Mouse (Mus musculus) embryo, embryonic 11 days (tissue): ENCODE measurements around the gene Tpm3.

Experiments used
- DNase-seq: peaks from one replicate; pipeline ENCODE4 v3.0.0-alpha.2; 2015

Tpm3 gene

GRCm38 (mm10) chr3:90072294-90072693, at the start of gene Tpm3:
Tpm3 (plus strand) TSS chr3:90072649.
- DNase-seq: no peak

- DNase-seq: no peak
Measured at GRCm38 (mm10) chr3:90034653-90035052, 37.8 kb upstream of the Tpm3 start.

GRCm38 (mm10) chr3:90036263-90036662, 36.2 kb upstream of the Tpm3 start:
- DNase-seq: no peak

GRCm38 (mm10) chr3:90049691-90050090, 22.8 kb upstream of the Tpm3 start:
- DNase-seq: no peak

- peak; percentile 73 for DNase-seq
Measured at GRCm38 (mm10) chr3:90051441-90052350, 20.8 kb upstream of the Tpm3 start, which contains the start of gene 4933434E20Rik. 4933434E20Rik (plus strand) TSS chr3:90051636.

- peak; percentile 99 for DNase-seq
Measured at GRCm38 (mm10) chr3:90052351-90053241, 19.9 kb upstream of the Tpm3 start, which contains the start of gene Ubap2l. Ubap2l (minus strand) TSS chr3:90052628.

- no peak for DNase-seq
Measured at GRCm38 (mm10) chr3:90061549-90061948, 10.9 kb upstream of the Tpm3 start.

GRCm38 (mm10) chr3:90062539-90062938, 9.9 kb upstream of the Tpm3 start:
- DNase-seq: no peak

GRCm38 (mm10) chr3:90064383-90064782, 8.1 kb upstream of the Tpm3 start:
- DNase-seq: no peak

GRCm38 (mm10) chr3:90065553-90065952, 6.9 kb upstream of the Tpm3 start:
- DNase-seq: peak; percentile 56

- DNase-seq: no peak
Measured at GRCm38 (mm10) chr3:90067851-90068250, 4.6 kb upstream of the Tpm3 start.

- DNase-seq: no peak
Measured at GRCm38 (mm10) chr3:90069688-90070087, 2.8 kb upstream of the Tpm3 start.

GRCm38 (mm10) chr3:90076921-90077716, 4.7 kb downstream of the Tpm3 start:
- DNase-seq: peak; percentile 86

GRCm38 (mm10) chr3:90078224-90078623, 5.8 kb downstream of the Tpm3 start:
- DNase-seq: no peak

- DNase-seq: peak; percentile 99
Measured at GRCm38 (mm10) chr3:90079133-90079762, 6.8 kb downstream of the Tpm3 start.

- DNase-seq: peak; percentile 84
Measured at GRCm38 (mm10) chr3:90079763-90080497, 7.5 kb downstream of the Tpm3 start.

- no peak for DNase-seq
Measured at GRCm38 (mm10) chr3:90080498-90080863, 8.0 kb downstream of the Tpm3 start.

- DNase-seq: no peak
Measured at GRCm38 (mm10) chr3:90081365-90082240, 9.2 kb downstream of the Tpm3 start.

GRCm38 (mm10) chr3:90083034-90083433, 10.6 kb downstream of the Tpm3 start:
- no peak for DNase-seq

GRCm38 (mm10) chr3:90083698-90084324, 11.4 kb downstream of the Tpm3 start:
- no peak for DNase-seq
